Mouse (Mus musculus) right cerebral cortex, postnatal 36 days (tissue): Measurements from ENCODE around the gene Alms1.
"Not testable (repeated sequence)": the region's sequence is repeated elsewhere in the genome, so short reads cannot be mapped to it uniquely, and the experiment has no call there.

Experiments used
- DNase-seq, 2 experiments: peaks; one replicate each; pipeline ENCODE4 v3.0.0; 2022; ENCODE audit warnings: low spot score in 2 of 2, mixed read lengths in 1 of 2

Gene Alms1

GRCm38 (mm10) chr6:85587396-85588143 lies at the start of gene Alms1:
Gene Alms1, plus strand, starts transcription at chr6:85587531.
- DNase-seq, result peak; percentile 88 to 91

DNA sequence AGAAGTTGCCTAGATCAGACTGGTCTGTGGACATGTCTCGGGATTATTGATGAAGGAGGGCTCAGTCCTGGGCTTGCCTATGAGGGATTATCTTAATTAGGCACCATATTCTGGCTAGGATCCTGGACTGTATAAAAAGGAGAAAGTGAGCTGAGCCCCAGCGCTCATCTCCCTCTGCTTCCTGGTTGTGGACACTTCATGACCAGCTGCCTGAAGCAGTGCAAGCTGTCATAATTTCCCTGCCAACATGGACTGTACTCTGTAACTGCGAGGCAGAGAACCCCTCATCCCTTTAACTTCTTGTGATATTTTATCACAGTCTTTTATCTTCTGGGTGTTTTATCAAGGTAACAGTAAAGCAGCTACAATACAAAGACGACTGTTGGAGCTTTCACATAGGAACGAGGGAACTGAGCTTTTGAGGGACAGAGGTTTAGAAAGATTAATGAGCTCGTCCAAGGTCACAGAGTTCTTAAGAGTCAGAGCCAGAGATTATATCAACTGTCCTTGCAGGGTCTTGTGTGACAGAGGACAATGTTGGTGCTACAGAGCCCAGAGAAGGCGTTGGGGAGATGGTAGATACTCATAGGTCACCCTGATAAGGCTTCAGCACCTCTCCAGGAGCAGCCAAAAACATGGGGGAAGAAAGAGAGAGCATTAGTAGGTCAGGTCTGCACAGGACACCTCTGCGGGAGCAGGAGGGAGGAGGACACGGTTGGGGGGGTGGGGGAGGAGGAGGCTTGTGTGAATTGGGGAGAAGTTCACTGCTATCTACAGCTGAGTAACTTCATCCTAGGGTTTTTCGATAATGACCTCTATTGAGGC lies 43.8 kb upstream of the Alms1 start:
- DNase-seq, result no peak

- peak; percentile 34 to 45 for DNase-seq
Observed at GRCm38 (mm10) chr6:85544251-85544881, 43.0 kb upstream of the Alms1 start.

DNA sequence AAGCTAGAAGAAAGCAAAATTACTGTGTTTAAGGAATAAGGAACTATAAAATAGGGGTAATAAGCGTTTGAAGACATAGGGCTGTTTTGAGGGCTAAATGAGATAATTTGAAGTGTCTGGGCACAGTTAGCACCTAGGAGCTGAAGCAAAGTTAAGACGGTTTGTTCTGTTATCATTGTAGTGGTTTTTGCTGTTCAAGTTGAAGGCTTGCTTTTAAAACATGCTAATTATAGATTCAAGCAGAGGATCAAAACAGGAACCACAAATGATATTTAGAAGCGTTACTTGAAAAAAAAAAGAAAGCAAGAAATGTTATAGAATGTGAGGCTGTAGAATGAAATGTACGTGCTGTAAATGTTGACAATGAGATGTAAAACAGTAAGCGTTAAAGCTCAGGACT lies 39.7 kb upstream of the Alms1 start:
- no peak for DNase-seq

DNA sequence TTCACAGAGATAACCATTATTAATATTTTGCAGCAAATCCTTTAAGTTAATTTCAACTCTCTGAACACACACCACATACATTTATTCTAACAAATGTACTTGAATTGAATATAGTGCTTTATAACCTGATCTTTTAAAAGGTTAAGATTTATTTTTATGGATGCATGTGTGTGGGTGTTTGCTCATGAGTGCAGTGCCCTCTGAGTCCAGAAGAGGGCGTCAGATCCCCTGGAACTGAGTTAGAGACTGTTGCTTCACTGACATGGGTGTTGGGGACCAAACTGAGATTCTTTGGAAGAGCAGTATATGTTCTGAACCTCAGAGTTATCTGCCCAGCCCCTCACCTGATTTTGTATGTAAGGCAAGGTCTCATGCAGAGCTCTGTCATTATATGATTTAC lies 25.0 kb upstream of the Alms1 start:
- no peak for DNase-seq

- DNase-seq, result no peak
Observed at GRCm38 (mm10) chr6:85572816-85573215, 14.5 kb upstream of the Alms1 start.

- no peak for DNase-seq
Observed at GRCm38 (mm10) chr6:85581688-85582087, 5.6 kb upstream of the Alms1 start.

- no peak for DNase-seq
Observed at GRCm38 (mm10) chr6:85584612-85585011, 2.7 kb upstream of the Alms1 start.

- DNase-seq, result no peak
Observed at GRCm38 (mm10) chr6:85586805-85587367, 445 bp upstream of the Alms1 start.

DNA sequence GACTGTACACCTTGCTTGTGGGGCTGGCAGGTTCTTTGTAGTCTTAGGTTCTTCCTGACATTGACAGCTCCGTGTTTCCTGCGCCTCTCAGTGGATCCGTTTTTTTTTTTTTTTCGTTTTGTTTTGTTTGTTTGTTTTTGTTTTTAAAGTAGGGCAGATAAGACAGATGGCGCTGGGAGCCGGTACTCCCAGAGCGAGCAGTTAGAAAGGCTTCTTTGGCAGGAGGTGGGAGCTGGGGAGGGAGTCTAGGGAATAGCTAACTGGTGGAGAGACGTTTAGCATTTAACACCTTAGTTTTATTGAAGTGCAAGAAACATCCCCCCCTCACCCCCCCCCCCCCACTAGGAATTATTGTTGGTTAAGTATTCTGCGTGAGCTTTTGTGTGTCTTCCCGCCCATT lies 833 bp downstream of the Alms1 start:
- no peak for DNase-seq

DNA sequence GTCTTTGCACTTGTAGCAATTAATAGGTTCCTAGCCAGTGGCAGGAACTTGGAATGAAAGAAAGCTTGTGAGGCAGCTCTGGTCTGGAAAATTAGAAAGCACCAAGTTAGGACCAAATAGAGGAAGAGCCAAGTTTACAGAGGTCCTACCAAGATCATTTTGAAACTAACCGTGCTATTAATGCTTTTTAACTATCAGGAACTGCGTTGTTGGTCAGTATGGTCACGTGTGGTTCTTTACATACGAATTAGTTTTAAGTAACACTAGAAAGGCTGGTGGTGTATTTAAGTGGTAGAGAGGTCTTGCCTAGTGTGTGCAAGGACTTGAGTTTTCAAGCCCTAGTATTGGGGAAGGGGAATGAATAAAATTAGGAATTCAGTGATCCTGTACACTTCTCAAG lies 1.2 kb downstream of the Alms1 start:
- DNase-seq, result no peak

DNA sequence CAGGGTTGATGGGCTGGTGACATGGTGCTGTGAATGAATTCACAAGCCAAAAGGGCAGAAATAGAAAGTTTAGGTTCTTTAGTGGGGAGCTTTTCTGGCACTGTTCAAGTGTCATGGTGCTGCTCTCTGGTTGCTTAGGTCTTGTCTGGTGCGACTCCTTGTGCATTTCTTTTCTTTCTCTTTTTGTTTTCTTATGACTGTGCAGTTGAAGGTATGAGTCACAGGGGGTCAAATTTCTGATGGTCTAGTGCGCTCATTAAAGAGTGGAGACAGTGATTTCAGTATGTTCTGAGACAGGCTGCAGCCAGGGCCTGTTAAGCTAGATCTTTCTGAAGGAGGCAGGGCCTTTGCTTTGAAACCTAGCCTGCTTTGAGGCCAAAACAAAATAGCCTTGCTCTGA lies 2.8 kb downstream of the Alms1 start:
- DNase-seq, result no peak

- DNase-seq, result no peak
Observed at GRCm38 (mm10) chr6:85599310-85599709, 12.0 kb downstream of the Alms1 start.

DNA sequence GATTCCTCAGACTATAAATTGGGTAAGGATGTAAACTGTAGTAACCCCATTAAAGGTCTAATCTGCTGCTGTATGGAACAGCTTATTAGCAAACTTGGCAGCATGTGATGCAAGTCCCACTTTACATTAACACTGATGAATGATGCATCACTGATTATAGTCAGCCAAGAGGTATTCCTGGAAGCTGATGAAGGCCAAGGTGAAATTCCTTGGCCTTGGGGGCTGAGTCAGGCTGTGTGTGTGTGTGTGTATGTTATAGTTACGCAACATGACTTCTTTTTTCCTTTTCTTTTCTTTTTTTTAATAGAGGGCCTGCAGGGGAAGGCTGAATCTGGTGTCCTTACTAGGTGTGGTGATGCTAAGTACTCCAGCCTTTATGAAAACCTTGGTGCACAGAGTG lies 23.2 kb downstream of the Alms1 start:
- DNase-seq, result no peak

DNA sequence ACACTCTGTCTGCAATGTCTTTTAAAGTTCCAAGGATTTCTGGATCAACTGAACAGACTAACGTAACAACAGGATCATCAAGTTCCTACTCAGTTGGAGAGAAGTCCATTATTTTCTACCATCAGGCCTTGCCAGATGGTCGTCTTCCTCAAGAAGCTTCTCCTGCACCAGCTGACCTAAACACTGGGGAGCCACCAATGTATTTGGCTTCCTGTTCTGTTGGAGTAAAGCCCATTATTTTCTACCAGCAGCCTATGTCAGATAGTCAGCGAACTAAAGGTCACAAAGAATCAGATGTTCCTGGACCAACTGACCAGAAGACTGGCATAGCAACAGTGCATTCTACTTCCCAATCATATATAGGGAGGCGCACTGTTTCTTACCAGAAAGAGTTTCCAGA lies 33.5 kb downstream of the Alms1 start:
- no peak for DNase-seq

DNA sequence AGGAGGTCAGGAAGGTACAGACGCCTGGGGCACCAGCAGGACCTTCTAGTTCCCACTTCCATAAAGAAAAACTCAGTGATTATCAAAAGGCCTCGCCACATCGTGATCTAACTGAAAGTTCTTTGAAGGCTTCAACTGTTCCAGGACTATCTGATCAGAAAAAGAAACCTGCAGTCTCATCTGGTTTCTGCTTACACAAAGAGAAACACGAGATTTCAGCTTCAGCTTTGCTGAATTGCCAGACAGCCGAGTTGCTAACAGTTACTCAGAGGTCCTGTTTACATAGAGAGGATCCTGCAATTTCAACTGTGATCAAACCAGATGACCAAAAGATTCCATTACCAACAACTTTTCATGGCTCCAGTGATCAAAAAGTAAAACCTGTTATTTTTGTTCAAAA lies 34.3 kb downstream of the Alms1 start:
- no peak for DNase-seq

- no peak for DNase-seq
Observed at GRCm38 (mm10) chr6:85624511-85624910, 37.2 kb downstream of the Alms1 start.

DNA sequence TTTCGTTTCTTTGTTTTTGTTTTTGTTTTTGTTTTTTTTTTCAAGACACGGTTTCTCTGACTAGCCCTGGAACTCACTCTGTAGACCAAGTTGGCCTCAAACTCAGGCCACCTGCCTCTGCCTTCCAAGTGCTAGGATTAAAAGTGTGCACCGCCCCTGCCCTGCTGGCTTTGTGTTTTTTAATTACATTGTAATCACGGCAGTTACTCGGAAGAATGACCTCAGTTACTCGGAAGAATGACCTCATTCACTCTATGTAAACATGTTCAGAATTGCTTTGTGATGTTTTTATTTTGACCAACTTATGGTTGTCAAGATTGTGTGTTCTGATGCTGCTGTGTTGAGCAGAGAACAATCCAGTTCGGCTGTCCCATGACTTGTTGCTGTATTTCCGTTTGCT lies 45.8 kb downstream of the Alms1 start:
- DNase-seq, result no peak

GRCm38 (mm10) chr6:85653244-85653643 lies 65.9 kb downstream of the Alms1 start:
- DNase-seq, result no peak

GRCm38 (mm10) chr6:85701943-85702342 lies 114.6 kb downstream of the Alms1 start:
- DNase-seq, result not testable (repeated sequence)

DNA sequence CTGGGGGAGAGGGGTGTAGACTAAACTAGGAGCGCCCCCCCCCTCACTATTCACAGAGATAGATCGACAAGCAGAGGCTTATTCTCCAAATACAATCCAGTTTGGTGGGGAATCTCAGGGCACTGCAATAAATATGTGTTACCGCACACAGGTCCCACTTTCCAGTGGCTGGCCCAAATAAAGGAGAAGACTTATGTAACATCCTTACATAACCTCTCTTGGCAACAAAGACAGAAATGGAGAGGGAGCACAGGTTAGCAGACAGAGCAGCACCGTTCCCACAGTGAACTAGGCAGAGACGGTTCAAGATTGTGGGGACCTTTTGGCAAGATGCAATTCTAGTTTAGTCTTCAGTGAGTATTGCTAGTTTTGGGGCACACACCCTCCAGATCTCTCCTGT lies 121.9 kb downstream of the Alms1 start:
- not testable (repeated sequence) for DNase-seq

GRCm38 (mm10) chr6:85709607-85710006 lies 122.3 kb downstream of the Alms1 start:
- DNase-seq, result not testable (repeated sequence)
